Mouse (Mus musculus): ENCODE data around the gene Olig2. TPM values are rescaled to one million over a fixed set of nuclear protein-coding genes. Genes with fewer than 3 reads are reported as not detected.
A peak's percentile ranks its signal among the peaks of the same experiment; 100 is the strongest.

Gene Olig2
- polyA plus RNA-seq, 1 experiment from 2014 or later, result 4.6 TPM

DNA sequence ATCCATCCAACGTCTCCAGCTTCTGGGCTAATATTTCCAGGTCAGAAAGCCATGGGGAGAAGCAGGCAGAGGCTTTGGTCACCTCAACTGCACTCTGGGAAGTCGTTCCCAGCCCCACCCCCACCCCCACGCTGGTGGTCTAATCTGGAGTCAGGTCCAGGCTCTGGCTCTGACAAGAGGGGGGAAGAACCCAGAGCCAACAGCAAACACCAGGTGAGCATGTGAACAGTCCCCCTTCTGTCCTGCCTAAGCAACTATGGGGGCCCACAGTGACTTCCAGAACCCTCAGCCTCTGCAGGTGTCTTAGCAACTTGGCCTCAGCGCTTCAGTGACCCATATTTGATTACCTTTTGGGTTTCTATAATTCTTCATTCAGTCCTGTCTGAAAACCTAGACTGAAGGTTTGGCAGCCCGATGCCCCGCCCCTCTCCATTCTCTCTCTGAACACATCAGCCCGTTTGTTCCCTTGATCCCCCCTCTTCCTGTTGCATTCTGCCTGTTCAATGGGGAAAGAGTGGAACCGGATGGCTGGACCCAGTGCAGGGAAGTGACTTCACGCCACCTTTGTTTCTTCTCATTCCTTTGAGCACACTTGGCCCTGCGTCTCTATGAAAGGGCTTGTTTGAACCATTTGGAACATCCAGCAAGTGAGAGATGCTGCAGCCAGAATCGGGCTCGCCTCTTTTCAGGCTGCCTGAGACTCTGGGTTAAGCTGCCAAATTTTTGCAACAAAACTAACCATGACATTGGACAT is 37.4 kb downstream of the Olig2 start:
- Histone ChIP-seq H3K9me3 (no peaks in the 10 kb centered on the region), H3K27me3 (peaks cover 100% of the 10 kb centered on the region), H3K9ac (no peak overlapping the region), H3K4me3 (no peak overlapping the region), H3K4me2 (no peak overlapping the region), H3K27ac (replicated peaks) (no peak overlapping the region), H3K4me1 (replicated peaks) (0 out of 2 replicates have a peak, but pooled peaks cover 6% of the 10 kb centered on the region), H3K36me3 (no peaks in the 10 kb centered on the region)
- WGBS, result 29% methylated on average over 12 of the region's 12 CpGs
- ATAC-seq (ENCODE audit: low read depth), result peak; percentile 53

DNA sequence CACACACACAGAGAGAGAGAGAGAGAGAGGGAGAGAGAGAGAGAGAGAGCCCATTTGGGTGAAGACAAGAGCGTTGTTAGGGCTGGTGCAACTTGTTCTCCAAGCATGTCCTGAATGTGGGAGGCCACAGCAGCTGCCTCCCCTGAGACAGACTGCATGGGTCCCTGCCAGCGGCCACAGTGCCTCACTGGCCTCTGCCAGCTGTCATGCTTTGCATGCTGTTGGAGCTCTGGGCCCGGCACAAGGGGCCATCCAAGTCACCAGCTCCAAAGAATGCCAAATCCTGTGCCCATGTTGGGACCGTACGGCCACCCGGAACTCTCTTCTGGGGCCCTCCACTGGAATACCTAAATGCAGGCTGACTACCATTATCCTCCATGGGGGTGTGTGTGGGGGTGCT is 40.7 kb downstream of the Olig2 start:
- no peak overlapping the region for H3K9ac ChIP-seq
- no peak overlapping the region for H3K4me2 ChIP-seq
- H3K36me3 ChIP-seq, result no peaks in the 10 kb centered on the region
- H3K4me1 ChIP-seq (replicated peaks), result peaks cover 25% of the 10 kb centered on the region
- H3K4me3 ChIP-seq, result no peak overlapping the region
- no peak overlapping the region for H3K27ac ChIP-seq (replicated peaks)
- no peak for ATAC-seq (ENCODE audit: low read depth)
- 83% methylated on average over 6 of the region's 6 CpGs for WGBS
- H3K9me3 ChIP-seq, result no peaks in the 10 kb centered on the region
- H3K27me3 ChIP-seq, result peaks cover 100% of the 10 kb centered on the region

DNA sequence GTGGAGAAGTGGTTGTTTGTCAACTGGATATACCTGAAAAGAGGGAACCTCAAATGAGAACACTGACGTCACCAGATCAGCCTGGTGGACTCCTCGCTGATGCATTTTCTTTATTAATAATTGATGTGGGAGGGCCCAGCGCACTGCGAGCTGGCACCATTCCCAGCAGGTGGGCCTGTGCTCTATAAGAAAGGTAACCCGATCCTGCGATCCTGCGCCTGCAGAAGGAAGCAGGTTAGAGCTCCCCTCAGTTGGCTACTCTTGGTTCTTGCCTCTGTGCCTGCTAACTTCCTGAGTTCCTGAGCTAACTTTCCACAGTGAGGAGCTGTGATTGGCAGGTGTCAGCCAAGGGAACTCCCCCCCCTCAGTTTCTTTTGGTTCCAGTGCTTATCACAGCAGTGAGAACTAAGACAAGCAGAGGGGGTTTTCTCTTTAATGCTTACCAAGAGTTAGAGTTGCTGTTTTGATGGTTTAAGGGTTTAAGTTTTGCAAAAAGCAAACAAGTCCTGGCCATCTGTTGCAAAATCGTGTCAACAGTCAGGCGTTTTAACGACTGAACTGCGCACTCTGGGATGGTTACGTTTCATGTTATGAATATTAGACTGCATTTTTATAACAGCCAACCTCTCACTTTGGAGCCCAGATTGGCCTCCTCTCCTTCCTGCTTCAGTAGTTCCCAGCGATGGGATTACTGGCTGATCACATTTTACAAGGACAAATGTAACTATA is 43.6 kb downstream of the Olig2 start:
- peaks cover 21% of the 10 kb centered on the region for H3K4me1 ChIP-seq (replicated peaks)
- H3K36me3 ChIP-seq, result no peaks in the 10 kb centered on the region
- peak overlapping the region; percentile 39 for H3K4me3 ChIP-seq
- no peak for ATAC-seq (ENCODE audit: low read depth)
- 6% methylated on average over 13 of the region's 13 CpGs for WGBS
- H3K9me3 ChIP-seq, result no peaks in the 10 kb centered on the region
- H3K27ac ChIP-seq (replicated peaks), result no peak overlapping the region
- H3K27me3 ChIP-seq, result peaks cover 100% of the 10 kb centered on the region
- no peak overlapping the region for H3K9ac ChIP-seq
- peak overlapping the region; percentile 66 for H3K4me2 ChIP-seq

DNA sequence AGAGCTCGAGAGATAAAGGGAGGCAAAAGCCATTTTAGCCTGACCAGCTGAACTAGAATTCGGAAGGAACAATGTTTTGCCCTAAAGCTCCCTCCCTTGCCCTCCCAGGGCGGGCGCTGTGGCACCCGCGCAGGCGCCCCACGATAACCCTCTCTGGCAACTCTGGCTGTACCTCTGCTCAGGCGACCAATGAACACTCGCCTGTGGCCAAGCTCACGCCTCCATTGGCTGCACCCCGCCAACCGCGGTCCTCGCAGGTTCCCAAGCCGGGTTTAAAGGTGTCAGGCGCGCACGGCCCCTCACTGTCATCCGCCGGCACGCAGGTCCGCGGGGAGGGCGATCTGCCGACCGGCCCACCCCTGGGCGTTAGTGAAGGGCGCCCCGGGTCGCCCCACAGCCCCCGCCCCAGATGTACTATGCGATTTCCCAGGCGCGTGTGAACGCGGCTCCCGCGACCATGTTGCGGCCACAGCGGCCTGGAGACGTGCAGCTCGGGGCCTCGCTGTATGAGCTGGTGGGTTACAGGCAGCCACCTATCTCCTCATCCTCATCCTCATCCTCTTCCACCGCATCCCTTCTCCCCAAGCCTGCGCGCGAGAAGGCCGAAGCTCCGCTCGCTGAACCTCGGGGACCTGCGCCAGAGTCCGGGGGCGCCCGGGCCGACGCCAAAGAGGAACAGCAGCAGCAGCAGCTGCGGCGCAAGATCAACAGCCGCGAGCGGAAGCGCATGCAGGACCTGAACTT is 44.4 kb downstream of the Olig2 start, which contains the start of gene Olig1:
TSS of gene Olig1 (plus strand) at position 305 of the 744 bp plus-strand sequence.
- WGBS, result under 1% methylated on average over 63 of the region's 64 CpGs
- Histone ChIP-seq H3K4me3 (peak within 1 kb of the TSS; percentile 39), H3K9ac (peak within 1 kb of the TSS; percentile 0), H3K9me3 (no peaks in the 10 kb centered on the region), H3K36me3 (no peaks in the 10 kb centered on the region), H3K27me3 (peaks cover 100% of the 10 kb centered on the region), H3K27ac (replicated peaks) (no peak within 1 kb of the TSS), H3K4me1 (replicated peaks) (peaks cover 21% of the 10 kb centered on the region), H3K4me2 (peak within 1 kb of the TSS; percentile 66)
- peak; percentile 92 for ATAC-seq (ENCODE audit: low read depth)

DNA sequence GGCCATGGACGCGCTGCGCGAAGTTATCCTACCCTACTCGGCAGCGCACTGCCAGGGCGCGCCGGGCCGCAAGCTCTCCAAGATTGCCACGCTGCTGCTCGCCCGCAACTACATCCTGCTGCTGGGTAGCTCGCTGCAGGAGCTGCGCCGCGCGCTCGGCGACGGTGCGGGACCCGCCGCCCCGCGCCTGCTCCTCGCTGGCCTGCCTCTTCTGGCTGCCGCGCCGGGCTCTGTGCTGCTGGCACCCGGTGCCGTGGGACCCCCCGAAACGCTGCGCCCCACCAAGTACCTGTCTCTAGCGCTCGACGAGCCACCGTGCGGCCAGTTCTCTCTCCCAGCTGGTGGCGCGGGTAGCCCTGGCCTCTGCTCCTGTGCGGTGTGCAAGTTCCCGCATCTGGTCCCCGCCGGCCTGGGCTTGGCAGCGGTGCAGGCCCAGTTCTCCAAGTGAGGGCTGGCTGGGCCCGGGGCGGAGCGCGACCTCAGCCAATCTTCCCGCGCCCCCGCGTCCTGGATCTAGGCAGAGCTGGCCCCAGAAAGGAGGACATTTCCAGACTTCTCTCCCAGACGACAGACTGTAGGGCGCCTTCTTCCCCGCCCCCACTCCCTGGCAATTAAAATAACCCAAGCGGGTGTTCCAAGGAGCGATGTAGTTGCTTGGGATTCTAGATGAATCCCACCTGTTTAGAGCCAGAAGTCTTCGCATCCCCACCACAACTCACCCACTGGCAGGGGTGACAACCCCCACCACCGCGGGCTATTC is 45.1 kb downstream of the Olig2 start:
- H3K27me3 ChIP-seq, result peaks cover 100% of the 10 kb centered on the region
- H3K36me3 ChIP-seq, result no peaks in the 10 kb centered on the region
- peak overlapping the region; percentile 66 for H3K4me2 ChIP-seq
- H3K9ac ChIP-seq, result peak overlapping the region; percentile 0; the same call in 1 of the 2 replicates
- peak overlapping the region; percentile 39 for H3K4me3 ChIP-seq
- WGBS, result under 1% methylated on average over 61 of the region's 63 CpGs
- no peaks in the 10 kb centered on the region for H3K9me3 ChIP-seq
- ATAC-seq (ENCODE audit: low read depth), result 0 out of 2 replicates have a peak, but pooled peaks have one; percentile 38
- H3K4me1 ChIP-seq (replicated peaks), result peaks cover 21% of the 10 kb centered on the region
- no peak overlapping the region for H3K27ac ChIP-seq (replicated peaks)

DNA sequence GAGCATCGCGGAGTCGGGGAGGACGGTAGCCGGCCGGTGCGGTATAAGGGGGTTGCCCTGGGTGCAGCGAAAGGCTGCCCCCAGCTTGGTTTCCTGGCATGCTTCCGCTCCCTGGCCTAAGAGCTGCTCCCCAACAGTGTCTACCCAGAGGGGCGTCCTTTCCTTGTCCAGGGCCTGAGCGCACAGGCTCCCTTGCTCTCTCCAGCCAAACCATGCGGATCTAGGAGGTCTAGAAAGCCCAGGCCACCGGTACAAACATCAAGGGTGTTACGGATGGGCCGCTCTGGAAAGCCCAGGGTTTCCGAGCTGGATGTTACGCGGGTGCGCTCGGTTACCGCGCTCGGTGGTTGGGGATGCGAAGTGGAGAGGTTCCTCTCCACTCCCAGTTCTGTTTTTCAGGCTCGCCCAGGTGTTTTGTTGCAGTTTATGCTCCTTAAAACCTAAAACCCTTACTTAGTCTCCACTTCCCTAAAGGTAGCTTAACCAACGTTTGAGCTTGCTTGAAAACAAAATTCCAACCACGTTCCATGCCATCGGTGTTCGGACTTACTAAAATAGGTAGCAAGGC is 45.8 kb downstream of the Olig2 start:
- Histone ChIP-seq H3K9ac (no peak overlapping the region), H3K27ac (replicated peaks) (no peak overlapping the region)
- WGBS, result 1% methylated on average over 29 of the region's 29 CpGs

DNA sequence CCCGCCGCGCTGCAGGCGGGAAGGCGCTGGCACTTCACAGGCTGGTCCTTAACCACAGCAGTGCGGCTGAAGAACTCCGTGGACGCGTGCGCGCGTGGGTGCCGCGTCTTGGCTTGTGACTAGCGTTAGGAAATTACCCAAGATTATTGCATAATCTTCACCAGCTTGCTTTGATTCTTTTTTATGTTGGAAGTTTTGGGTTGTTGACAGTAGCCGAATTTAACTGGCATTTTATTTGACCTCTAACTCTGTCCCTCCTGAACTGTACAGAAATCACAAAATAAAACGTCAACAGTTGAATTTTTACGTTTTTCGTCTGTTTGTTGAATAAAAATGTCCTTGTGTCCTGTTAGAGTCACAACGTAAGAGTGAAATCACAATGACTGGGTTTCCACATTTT is 46.4 kb downstream of the Olig2 start:
- 1% methylated on average over 20 of the region's 20 CpGs for WGBS
- peak overlapping the region; percentile 39; the same call in 1 of the 2 replicates for H3K4me3 ChIP-seq

More for the DNA sequence above, 45.8 kb downstream of the Olig2 start:
- Histone ChIP-seq H3K9me3 (no peaks in the 10 kb centered on the region), H3K4me3 (peak overlapping the region; percentile 39), H3K36me3 (no peaks in the 10 kb centered on the region), H3K4me2 (peak overlapping the region; percentile 66; the same call in 1 of the 2 replicates), H3K27me3 (peaks cover 100% of the 10 kb centered on the region), H3K4me1 (replicated peaks) (peaks cover 21% of the 10 kb centered on the region)
- ATAC-seq (ENCODE audit: low read depth), result no peak

More for the DNA sequence above, 46.4 kb downstream of the Olig2 start:
- no peak overlapping the region for H3K4me2 ChIP-seq
- H3K27ac ChIP-seq (replicated peaks), result no peak overlapping the region
- ATAC-seq (ENCODE audit: low read depth), result no peak
- H3K4me1 ChIP-seq (replicated peaks), result peaks cover 21% of the 10 kb centered on the region
- H3K9ac ChIP-seq, result no peak overlapping the region
- no peaks in the 10 kb centered on the region for H3K9me3 ChIP-seq
- no peaks in the 10 kb centered on the region for H3K36me3 ChIP-seq
- H3K27me3 ChIP-seq, result peaks cover 100% of the 10 kb centered on the region

Other genes starting within 250 kb of the Olig2 start
- gene Synj1, start 214.1 kb upstream of the Olig2 start, polyA plus RNA-seq (2015; fragmentation: Nextera tagmentation; extraction: Ambion mirVana), result 35.2 and 38.2 TPM in 2 replicates
- gene Paxbp1, start 180.9 kb upstream of the Olig2 start, polyA plus RNA-seq (2015; fragmentation: Nextera tagmentation; extraction: Ambion mirVana), result 61.8 and 73.5 TPM in 2 replicates
- gene 4932438H23Rik, start 130.3 kb upstream of the Olig2 start, polyA plus RNA-seq (2015; fragmentation: Nextera tagmentation; extraction: Ambion mirVana), result 0.47 TPM in 1 of 2 replicates, not detected in the other
- gene Olig1, start 44.3 kb downstream of the Olig2 start, polyA plus RNA-seq (2015; fragmentation: Nextera tagmentation; extraction: Ambion mirVana), result 20.9 and 26.0 TPM in 2 replicates
- 39.9 and 40.6 TPM in 2 replicates for gene Ifnar2, start 147.3 kb downstream of the Olig2 start, polyA plus RNA-seq (2015; fragmentation: Nextera tagmentation; extraction: Ambion mirVana)
- not detected in 2 replicates for gene Gm21970, start 166.3 kb downstream of the Olig2 start, polyA plus RNA-seq (2015; fragmentation: Nextera tagmentation; extraction: Ambion mirVana)
- gene Il10rb, start 180.7 kb downstream of the Olig2 start, polyA plus RNA-seq (2015; fragmentation: Nextera tagmentation; extraction: Ambion mirVana), result 11.8 and 13.1 TPM in 2 replicates